Mouse (Mus musculus): ENCODE measurements around the gene Ech1. TPM values are rescaled to one million over a fixed set of nuclear protein-coding genes. Genes with fewer than 3 reads are reported as not detected.

The Ech1 gene
- polyA plus RNA-seq, 2 experiments, result 62.4 to 92.5 TPM

GRCm38 (mm10) chr7:28803756-28804155 is 21.3 kb upstream of the Ech1 start:
- ATAC-seq (ENCODE audit: insufficient read depth) (no peak), DNase-seq (ENCODE audit: low read depth in 3 of 3, low spot score in 3 of 3) (no peak)
- Histone ChIP-seq H3K27me3 (ENCODE audit: control insufficient read depth, insufficient read depth, low read length) (no peaks in the 10 kb centered on the region), H3K4me2 (ENCODE audit: low read depth) (no peak overlapping the region), H3K4me1 (replicated peaks; ENCODE audit: control insufficient read depth in 2 of 2, insufficient read depth in 2 of 2, low read length in 1 of 2) (peaks cover 28 to 37% of the 10 kb centered on the region in 2 experiments), H3K9ac (replicated peaks) (no peak overlapping the region), H3K4me3 (ENCODE audit: insufficient read depth in 1 of 2, low read depth in 2 of 2, low read length in 2 of 2) (no peak overlapping the region), H3K36me3 (replicated peaks; ENCODE audit: control insufficient read depth, insufficient read depth, low read depth) (no peaks in the 10 kb centered on the region), H3K27ac (peak overlapping the region; percentile 0), H3K9me3 (ENCODE audit: control insufficient read depth, low read length) (no peaks in the 10 kb centered on the region)
- 26% methylated on average over 4 of the region's 4 CpGs for WGBS (ENCODE audit: insufficient replicate concordance)
- no peak for TF ChIP-seq CTCF (IDR thresholded peaks at IDR 0.05; ENCODE audit: low read depth)
- no peak for TF ChIP-seq EP300 (IDR thresholded peaks at IDR 0.05; ENCODE audit: low read depth)

GRCm38 (mm10) chr7:28806869-28807268 is 18.1 kb upstream of the Ech1 start:
- peaks cover under 1% of the 10 kb centered on the region for H3K36me3 ChIP-seq (replicated peaks; ENCODE audit: control insufficient read depth, insufficient read depth, low read depth)
- no peak overlapping the region for H3K9ac ChIP-seq (replicated peaks)
- H3K4me1 ChIP-seq (replicated peaks; ENCODE audit: control insufficient read depth in 2 of 2, insufficient read depth in 2 of 2, low read length in 1 of 2), result peaks cover 26 to 33% of the 10 kb centered on the region in 2 experiments
- no peak overlapping the region for H3K4me3 ChIP-seq (ENCODE audit: insufficient read depth in 1 of 2, low read depth in 2 of 2, low read length in 2 of 2)
- no peaks in the 10 kb centered on the region for H3K9me3 ChIP-seq (ENCODE audit: control insufficient read depth, low read length)
- 56% methylated on average over 4 of the region's 4 CpGs for WGBS (ENCODE audit: insufficient replicate concordance)
- no peak overlapping the region for H3K27ac ChIP-seq
- H3K4me2 ChIP-seq (ENCODE audit: low read depth), result no peak overlapping the region
- peak; percentile 43 for TF ChIP-seq CTCF (IDR thresholded peaks at IDR 0.05; ENCODE audit: low read depth)
- no peak for TF ChIP-seq EP300 (IDR thresholded peaks at IDR 0.05; ENCODE audit: low read depth)
- no peaks in the 10 kb centered on the region for H3K27me3 ChIP-seq (ENCODE audit: control insufficient read depth, insufficient read depth, low read length)
- DNase-seq (ENCODE audit: low read depth in 3 of 3, low spot score in 3 of 3) (no peak), ATAC-seq (ENCODE audit: insufficient read depth) (no peak)

- Histone ChIP-seq H3K4me1 (replicated peaks; ENCODE audit: control insufficient read depth in 2 of 2, insufficient read depth in 2 of 2, low read length in 1 of 2) (peaks cover 26 to 32% of the 10 kb centered on the region in 2 experiments), H3K9ac (replicated peaks) (peak overlapping the region; percentile 76), H3K9me3 (ENCODE audit: control insufficient read depth, low read length) (no peaks in the 10 kb centered on the region), H3K27me3 (ENCODE audit: control insufficient read depth, insufficient read depth, low read length) (no peaks in the 10 kb centered on the region), H3K36me3 (replicated peaks; ENCODE audit: control insufficient read depth, insufficient read depth, low read depth) (peaks cover 9% of the 10 kb centered on the region), H3K4me3 (ENCODE audit: insufficient read depth in 1 of 2, low read depth in 2 of 2, low read length in 2 of 2) (peak overlapping the region in 1 of 2 experiments; percentile 67; a peak in 2 of 4 replicates), H3K27ac (peak overlapping the region; percentile 80), H3K4me2 (ENCODE audit: low read depth) (peak overlapping the region; percentile 96)
- TF ChIP-seq CTCF (IDR thresholded peaks at IDR 0.05; ENCODE audit: low read depth), result no peak
- TF ChIP-seq EP300 (IDR thresholded peaks at IDR 0.05; ENCODE audit: low read depth), result no peak
- no peak for DNase-seq (ENCODE audit: low read depth in 3 of 3, low spot score in 3 of 3)
- ATAC-seq (ENCODE audit: insufficient read depth), result no peak
- 53% methylated on average over 6 of the region's 8 CpGs for WGBS (ENCODE audit: insufficient replicate concordance)
Measured at GRCm38 (mm10) chr7:28807641-28808220, 17.3 kb upstream of the Ech1 start.

- WGBS (ENCODE audit: insufficient replicate concordance), result 3% methylated on average over 35 of the region's 35 CpGs
- H3K27ac ChIP-seq, result peak within 1 kb of the TSS; percentile 80
- DNase-seq (ENCODE audit: low read depth in 3 of 3, low spot score in 3 of 3), result no peak
Measured at GRCm38 (mm10) chr7:28808221-28808941, 16.6 kb upstream of the Ech1 start, which contains the start of gene Hnrnpl. Gene Hnrnpl, plus strand, starts transcription at chr7:28808541.

GRCm38 (mm10) chr7:28808957-28809393 is 16.0 kb upstream of the Ech1 start:
- peak overlapping the region; percentile 80 for H3K27ac ChIP-seq
- H3K9me3 ChIP-seq (ENCODE audit: control insufficient read depth, low read length), result no peaks in the 10 kb centered on the region
- H3K4me2 ChIP-seq (ENCODE audit: low read depth), result peak overlapping the region; percentile 96
- H3K9ac ChIP-seq (replicated peaks), result peak overlapping the region; percentile 76
- peak; percentile 60 for ATAC-seq (ENCODE audit: insufficient read depth)
- peaks cover 21% of the 10 kb centered on the region for H3K36me3 ChIP-seq (replicated peaks; ENCODE audit: control insufficient read depth, insufficient read depth, low read depth)
- TF ChIP-seq CTCF (IDR thresholded peaks at IDR 0.05; ENCODE audit: low read depth) (no peak), EP300 (IDR thresholded peaks at IDR 0.05; ENCODE audit: low read depth) (no peak; the same call in 1 of the 2 replicates)
- under 1% methylated on average over 28 of the region's 32 CpGs for WGBS (ENCODE audit: insufficient replicate concordance)
- peaks cover 24 to 31% of the 10 kb centered on the region in 2 experiments for H3K4me1 ChIP-seq (replicated peaks; ENCODE audit: control insufficient read depth in 2 of 2, insufficient read depth in 2 of 2, low read length in 1 of 2)
- peak overlapping the region; percentile 67 to 77 for H3K4me3 ChIP-seq (ENCODE audit: insufficient read depth in 1 of 2, low read depth in 2 of 2, low read length in 2 of 2)
- peak; percentile 74 to 78 (median 75) for DNase-seq (ENCODE audit: low read depth in 3 of 3, low spot score in 3 of 3)
- H3K27me3 ChIP-seq (ENCODE audit: control insufficient read depth, insufficient read depth, low read length), result no peaks in the 10 kb centered on the region

More at GRCm38 (mm10) chr7:28808221-28808941, 16.6 kb upstream of the Ech1 start, which contains the start of gene Hnrnpl:
- peak within 1 kb of the TSS; percentile 76 for H3K9ac ChIP-seq (replicated peaks)
- H3K4me2 ChIP-seq (ENCODE audit: low read depth), result peak within 1 kb of the TSS; percentile 96
- peaks cover 25 to 33% of the 10 kb centered on the region in 2 experiments for H3K4me1 ChIP-seq (replicated peaks; ENCODE audit: control insufficient read depth in 2 of 2, insufficient read depth in 2 of 2, low read length in 1 of 2)
- no peak for ATAC-seq (ENCODE audit: insufficient read depth)
- H3K27me3 ChIP-seq (ENCODE audit: control insufficient read depth, insufficient read depth, low read length), result no peaks in the 10 kb centered on the region
- TF ChIP-seq EP300 (IDR thresholded peaks at IDR 0.05; ENCODE audit: low read depth) (no peak), CTCF (IDR thresholded peaks at IDR 0.05; ENCODE audit: low read depth) (no peak)
- H3K9me3 ChIP-seq (ENCODE audit: control insufficient read depth, low read length), result no peaks in the 10 kb centered on the region
- H3K36me3 ChIP-seq (replicated peaks; ENCODE audit: control insufficient read depth, insufficient read depth, low read depth), result peaks cover 16% of the 10 kb centered on the region
- H3K4me3 ChIP-seq (ENCODE audit: insufficient read depth in 1 of 2, low read depth in 2 of 2, low read length in 2 of 2), result peak within 1 kb of the TSS; percentile 67 to 77
